41 mouse cellular contexts compared by ENCODE assay signal in genomic region chr7:11823246-11823645, GRCm38 (mm10). TPM values are rescaled to one million over a fixed set of nuclear protein-coding genes. Genes with fewer than 3 reads are reported as not detected.
"Had no signal": no experiment of that assay in that cellular context is flagged by ENCODE, and none has a peak within 500 bp of the region (broad histone marks: within the 10 kb centered on the region; RNA-seq: fewer than 3 reads in every experiment).

No protein-coding gene starts in this region.

RNA-seq across cellular contexts. Expression of gene Vmn1r74, which starts 10.5 kb away (rescaled TPM):
- total RNA-seq: heart, postnatal 10 days; heart, postnatal 14 days; heart, postnatal 25 days; heart, postnatal 36 days; heart, postnatal 4 days; hematopoietic stem cell, adult 5-6 weeks; hindbrain, postnatal 0 days; layer of hippocampus, adult 18-20 months; layer of hippocampus, adult 2 months; layer of hippocampus, adult 8-10 months; layer of hippocampus, postnatal 10 days; layer of hippocampus, postnatal 14 days; layer of hippocampus, postnatal 25 days; layer of hippocampus, postnatal 36 days; left cerebral cortex, adult 18-20 months; left cerebral cortex, adult 2 months; left cerebral cortex, adult 8-10 months had no signal
- polyA plus RNA-seq: heart, embryonic 12.5 days; heart, embryonic 13.5 days; heart, embryonic 14.5 days; heart, embryonic 15.5 days; heart, embryonic 16.5 days; heart, postnatal 0 days; hindbrain, embryonic 10.5 days; hindbrain, embryonic 11.5 days; hindbrain, embryonic 12.5 days; hindbrain, embryonic 13.5 days; hindbrain, embryonic 14.5 days; hindbrain, embryonic 15.5 days; hindbrain, embryonic 16.5 days; hindbrain, postnatal 0 days; inflammation-experienced regulatory T-cells, adult 6 months; intestine, embryonic 14.5 days; intestine, embryonic 15.5 days; intestine, embryonic 16.5 days; intestine, postnatal 0 days; kidney, adult 2 months; kidney, embryonic 14.5 days; kidney, embryonic 15.5 days; kidney, embryonic 16.5 days; kidney, postnatal 0 days; large intestine, adult 2 months had no signal

RNA-seq across cellular contexts. Expression of gene Vmn1r75, which starts 51.2 kb away (rescaled TPM):
- total RNA-seq: heart, postnatal 10 days; heart, postnatal 14 days; heart, postnatal 25 days; heart, postnatal 36 days; heart, postnatal 4 days; hematopoietic stem cell, adult 5-6 weeks; hindbrain, postnatal 0 days; layer of hippocampus, adult 18-20 months; layer of hippocampus, adult 2 months; layer of hippocampus, adult 8-10 months; layer of hippocampus, postnatal 10 days; layer of hippocampus, postnatal 14 days; layer of hippocampus, postnatal 25 days; layer of hippocampus, postnatal 36 days; left cerebral cortex, adult 18-20 months; left cerebral cortex, adult 2 months; left cerebral cortex, adult 8-10 months had no signal
- polyA plus RNA-seq: heart, embryonic 12.5 days; heart, embryonic 13.5 days; heart, embryonic 14.5 days; heart, embryonic 15.5 days; heart, embryonic 16.5 days; heart, postnatal 0 days; hindbrain, embryonic 10.5 days; hindbrain, embryonic 11.5 days; hindbrain, embryonic 12.5 days; hindbrain, embryonic 13.5 days; hindbrain, embryonic 14.5 days; hindbrain, embryonic 15.5 days; hindbrain, embryonic 16.5 days; hindbrain, postnatal 0 days; intestine, embryonic 14.5 days; intestine, embryonic 15.5 days; intestine, embryonic 16.5 days; intestine, postnatal 0 days; kidney, adult 2 months; kidney, embryonic 14.5 days; kidney, embryonic 15.5 days; kidney, embryonic 16.5 days; kidney, postnatal 0 days; large intestine, adult 2 months had no signal
